Mouse (Mus musculus) bone marrow, adult 2 months (tissue): ENCODE data around the gene Jazf1. TPM values are rescaled to one million over a fixed set of nuclear protein-coding genes. Genes with fewer than 3 reads are reported as not detected.

Experiments
- H3K27ac ChIP-seq: fragments of 200-500 bp; 2 replicates; pipeline ENCODE4 v1.5.1; 2012; ENCODE audit warnings: low read depth, mild to moderate bottlenecking, control low read depth, inconsistent platforms, low read length; ENCODE audit not compliant: control insufficient read depth, poor library complexity, insufficient read depth
- H3K4me1 ChIP-seq: fragments of 200-500 bp; 2 replicates; pipeline ENCODE4 v1.6.1; 2011; ENCODE audit warnings: low read length; ENCODE audit not compliant: control insufficient read depth, insufficient read depth
- H3K4me3 ChIP-seq: fragments of 200-500 bp; replicated peaks from 2 replicates; pipeline ENCODE3; 2011; ENCODE audit warnings: mild to moderate bottlenecking, low read depth, low read length, control low read depth; ENCODE audit not compliant: control insufficient read depth
- CTCF ChIP-seq: fragments of 200-500 bp; IDR thresholded peaks from 2 replicates; pipeline ENCODE4 v1.5.1; 2011; ENCODE audit warnings: low read length, control low read depth; ENCODE audit not compliant: control insufficient read depth, insufficient read depth
- POLR2A ChIP-seq: fragments of 200-500 bp; IDR thresholded peaks from 2 replicates; pipeline ENCODE4 v1.6.1; 2011; ENCODE audit warnings: low read depth, mild to moderate bottlenecking, control low read depth, low read length, borderline replicate concordance; ENCODE audit not compliant: control insufficient read depth
- WGBS: fragments of 180-500 bp; shearing (Covaris S2); methylation state at CpG from one replicate; pipeline ENCODE4 v1.1.7; 2018; 5-methylcytosine and 5-hydroxymethylcytosine counted together
- polyA plus RNA-seq: library from polyadenylated mRNA; stranded (reverse); fragments of >200 nt; gene quantifications from 2 replicates; pipeline ENCODE4 v1.2.4, GENCODE M21; 2011; ENCODE audit warnings: low replicate concordance; ENCODE audit not compliant: missing spikeins, insufficient read depth, insufficient read length

Gene Jazf1
- polyA plus RNA-seq, 1 experiment: not detected

GRCm38 (mm10) chr6:52925458-52926042 is 142.9 kb downstream of the Jazf1 start:
- H3K27ac ChIP-seq: no peak overlapping the region

GRCm38 (mm10) chr6:52921248-52921647 is 147.2 kb downstream of the Jazf1 start:
- Histone ChIP-seq H3K27ac (no peak overlapping the region), H3K4me3 (no peak overlapping the region), H3K4me1 (no peaks in the 10 kb centered on the region; the same call in 1 of the 2 replicates)
- TF ChIP-seq CTCF (no peak), POLR2A (no peak)
- 62% methylated on average over 6 of the region's 6 CpGs for WGBS

More at GRCm38 (mm10) chr6:52925458-52926042, 142.9 kb downstream of the Jazf1 start:
- TF ChIP-seq CTCF (no peak), POLR2A (no peak)
- Histone ChIP-seq H3K4me3 (no peak overlapping the region), H3K4me1 (no peaks in the 10 kb centered on the region; the same call in 1 of the 2 replicates)
- WGBS: 71% methylated on average over 9 of the region's 9 CpGs

GRCm38 (mm10) chr6:52920719-52921118 is 147.7 kb downstream of the Jazf1 start:
- Histone ChIP-seq H3K4me1 (no peaks in the 10 kb centered on the region; the same call in 1 of the 2 replicates), H3K27ac (peak overlapping the region; percentile 34; the same call in 1 of the 2 replicates), H3K4me3 (no peak overlapping the region)
- 54% methylated on average over 6 of the region's 6 CpGs for WGBS
- TF ChIP-seq POLR2A: no peak
- no peak for TF ChIP-seq CTCF

- Histone ChIP-seq H3K4me3 (no peak overlapping the region), H3K4me1 (no peaks in the 10 kb centered on the region; the same call in 1 of the 2 replicates), H3K27ac (no peak overlapping the region)
- 69% methylated on average over 7 of the region's 7 CpGs for WGBS
- TF ChIP-seq CTCF (no peak), POLR2A (no peak)
Observed at GRCm38 (mm10) chr6:52919442-52919841, 149.0 kb downstream of the Jazf1 start.

GRCm38 (mm10) chr6:52918980-52919379 is 149.5 kb downstream of the Jazf1 start:
- Histone ChIP-seq H3K27ac (no peak overlapping the region), H3K4me3 (no peak overlapping the region), H3K4me1 (no peaks in the 10 kb centered on the region; the same call in 1 of the 2 replicates)
- 1% methylated on average over 2 of the region's 2 CpGs for whole genome bisulfite sequencing
- TF ChIP-seq CTCF: peak; percentile 48
- TF ChIP-seq POLR2A: no peak

GRCm38 (mm10) chr6:52917471-52917870 is 151.0 kb downstream of the Jazf1 start:
- TF ChIP-seq CTCF: no peak
- TF ChIP-seq POLR2A: no peak
- 74% methylated on average over 4 of the region's 4 CpGs for WGBS
- Histone ChIP-seq H3K4me1 (no peaks in the 10 kb centered on the region; the same call in 1 of the 2 replicates), H3K4me3 (no peak overlapping the region), H3K27ac (no peak overlapping the region)

GRCm38 (mm10) chr6:52916836-52917376 is 151.5 kb downstream of the Jazf1 start:
- WGBS: 74% methylated on average over 3 of the region's 3 CpGs
- Histone ChIP-seq H3K4me3 (no peak overlapping the region), H3K4me1 (no peaks in the 10 kb centered on the region; the same call in 1 of the 2 replicates), H3K27ac (no peak overlapping the region)
- TF ChIP-seq POLR2A: no peak
- no peak for TF ChIP-seq CTCF

- Histone ChIP-seq H3K27ac (no peak overlapping the region), H3K4me3 (no peak overlapping the region), H3K4me1 (no peaks in the 10 kb centered on the region; the same call in 1 of the 2 replicates)
- 74% methylated on average over 2 of the region's 2 CpGs for WGBS
- TF ChIP-seq POLR2A (no peak), CTCF (no peak)
Observed at GRCm38 (mm10) chr6:52914921-52915320, 153.5 kb downstream of the Jazf1 start.
